In the genomic region with DNA sequence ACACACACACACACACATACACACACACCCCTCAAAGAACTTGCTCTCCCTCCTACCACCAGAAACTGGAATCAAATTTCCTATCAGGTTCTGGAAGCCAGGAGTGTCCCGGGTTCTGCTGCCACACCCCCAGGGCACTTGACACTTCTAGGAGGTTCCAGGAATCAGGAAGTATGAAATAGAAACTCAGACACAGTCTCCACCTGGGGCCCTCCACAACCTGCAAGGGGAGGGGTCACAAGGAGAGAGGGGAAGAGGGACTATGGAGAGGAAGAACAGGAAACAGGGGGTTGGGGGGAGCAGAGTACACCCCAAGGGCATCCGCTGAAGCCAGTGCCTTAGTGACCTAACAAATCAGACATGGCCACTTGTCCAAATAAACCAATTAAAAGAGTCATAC, we compare ENCODE assay signal across 23 mouse cellular contexts. TPM values are rescaled to one million over a fixed set of nuclear protein-coding genes. Genes with fewer than 3 reads are reported as not detected.
A peak's percentile ranks its signal among the peaks of the same experiment; 100 is the strongest.
DNase-seq lines count a peak whose midpoint lies in the region; ATAC-seq and TF ChIP-seq lines count a peak whose summit lies in the region.
"Had no signal": no experiment of that assay in that cellular context is flagged by ENCODE, and none has a peak within 500 bp of the region (broad histone marks: within the 10 kb centered on the region; RNA-seq: fewer than 3 reads in every experiment).

No protein-coding gene starts in this region.

- 56% methylated on average over 2 of the region's 2 CpGs for WGBS in heart, embryonic 12.5 days
- 54% methylated on average over 2 of the region's 2 CpGs for WGBS in lung, adult 2 months

- no peak overlapping the region for H3K4me3 ChIP-seq in heart, embryonic 12.5 days
- H3K4me3 ChIP-seq in lung, adult 2 months (replicated peaks; ENCODE audit: extremely low read depth, low read depth, low read length), result no peak overlapping the region
- H3K4me3 ChIP-seq: embryonic facial prominence, embryonic 12.5 days; heart, embryonic 15.5 days; hindbrain, embryonic 10.5 days had no signal

- intact Hi-C loops in left cerebral cortex, postnatal 4 days (cut with DNase I), result no loop called here

- peaks cover 24% of the 10 kb centered on the region for H3K4me1 ChIP-seq in heart, embryonic 12.5 days (replicated peaks)
- no peaks in the 10 kb centered on the region for H3K4me1 ChIP-seq in lung, adult 2 months (ENCODE audit: control insufficient read depth, insufficient read depth, low read length)

- H3K36me3 ChIP-seq in heart, embryonic 12.5 days, result no peaks in the 10 kb centered on the region
- H3K36me3 ChIP-seq: embryonic facial prominence, embryonic 12.5 days; heart, embryonic 15.5 days; hindbrain, embryonic 10.5 days had no signal

- H3K27ac ChIP-seq in heart, embryonic 12.5 days (ENCODE audit: poor library complexity, severe bottlenecking), result no peak overlapping the region
- H3K27ac ChIP-seq: heart, embryonic 15.5 days; hindbrain, embryonic 10.5 days; hindbrain, embryonic 14.5 days had no signal

- H3K9me3 ChIP-seq in heart, embryonic 12.5 days (replicated peaks), result no peaks in the 10 kb centered on the region
- H3K9me3 ChIP-seq: embryonic facial prominence, embryonic 12.5 days; heart, embryonic 15.5 days; hindbrain, embryonic 10.5 days had no signal

- no peak for TF ChIP-seq CTCF in lung, adult 2 months (IDR thresholded peaks at IDR 0.05; ENCODE audit: insufficient read depth, low read length)

- peak; percentile 53 for DNase-seq in heart, adult 11 months
- DNase-seq in lung, postnatal 36 days, result peak; percentile 30
- DNase-seq in lung, adult 2 months, result no peak
- DNase-seq in urinary bladder, postnatal 10 days (ENCODE audit: low spot score), result no peak
- DNase-seq in left cerebral cortex, postnatal 4 days, result no peak
- DNase-seq: adrenal gland, postnatal 14 days; cerebellum, adult 18-20 months; cerebellum, adult 9-11 months; cerebellum, postnatal 36 days; gastrocnemius, postnatal 10 days had no signal

- no peak for TF ChIP-seq POLR2A in lung, adult 2 months (IDR thresholded peaks at IDR 0.05; ENCODE audit: borderline replicate concordance, extremely low read depth, low read depth, low read length)

- H3K4me2 ChIP-seq in heart, embryonic 12.5 days, result no peak overlapping the region
- H3K4me2 ChIP-seq: embryonic facial prominence, embryonic 12.5 days; heart, embryonic 15.5 days; hindbrain, embryonic 14.5 days had no signal

- no peaks in the 10 kb centered on the region for H3K27me3 ChIP-seq in heart, embryonic 12.5 days (replicated peaks)
- H3K27me3 ChIP-seq: embryonic facial prominence, embryonic 12.5 days; heart, embryonic 15.5 days had no signal

- no peak for ATAC-seq in heart, embryonic 12.5 days (ENCODE audit: insufficient number of reproducible peaks, low FRiP score)
- ATAC-seq in megakaryocyte, adult 5-6 weeks (ENCODE audit: poor library complexity, severe bottlenecking), result 0 out of 2 replicates have a peak, but pooled peaks have one; percentile 34
- ATAC-seq: forebrain, embryonic 16.5 days had no signal

- no peak overlapping the region for H3K9ac ChIP-seq in heart, embryonic 12.5 days
- H3K9ac ChIP-seq: embryonic facial prominence, embryonic 12.5 days; heart, embryonic 15.5 days; hindbrain, embryonic 14.5 days had no signal

RNA-seq across cellular contexts. Expression of a gene that starts 13.0 kb away (rescaled TPM):
- polyA plus RNA-seq in heart, embryonic 12.5 days (2016; fragmentation: Nextera tagmentation; extraction: Ambion mirVana), result not detected in 2 replicates
- 0.43 and 1.5 TPM in 2 replicates for polyA plus RNA-seq in lung, adult 2 months (2012; rRNA removed)
- 0.20 and 0.87 TPM in 2 replicates for total RNA-seq in megakaryocyte, adult 5-6 weeks (2015)
- 0.18 TPM in 1 of 2 replicates, not detected in the other for total RNA-seq in megakaryocyte, adult 5-6 weeks (2017)
- not detected for total RNA-seq in left cerebral cortex, postnatal 4 days (2021)
- total RNA-seq: adrenal gland, postnatal 14 days; gastrocnemius, postnatal 10 days; heart, postnatal 25 days; MEL had no signal
- polyA plus RNA-seq: C2C12; embryonic facial prominence, embryonic 12.5 days; forebrain, embryonic 11.5 days; forebrain, embryonic 16.5 days; frontal cortex, adult 2 months; gonadal fat pad, adult 2 months; heart, embryonic 15.5 days; hindbrain, embryonic 10.5 days; hindbrain, embryonic 14.5 days had no signal

RNA-seq across cellular contexts. Expression of a gene that starts 27.7 kb away (rescaled TPM):
- 0.08 and 0.11 TPM in 2 replicates for polyA plus RNA-seq in heart, embryonic 12.5 days (2016; fragmentation: Nextera tagmentation; extraction: Ambion mirVana)
- polyA plus RNA-seq in lung, adult 2 months (2012; rRNA removed), result 3.2 and 6.4 TPM in 2 replicates
- total RNA-seq in megakaryocyte, adult 5-6 weeks (2015), result 63.7 and 72.6 TPM in 2 replicates
- total RNA-seq in megakaryocyte, adult 5-6 weeks (2017), result 77.3 and 107 TPM in 2 replicates
- under 1 TPM in 1 of 2 experiments, not detected in 1; 0.12 TPM for total RNA-seq in left cerebral cortex, postnatal 4 days (2021)

RNA-seq across cellular contexts. Expression of a gene that starts 54.4 kb away (rescaled TPM):
- 478 and 484 TPM in 2 replicates for polyA plus RNA-seq in heart, embryonic 12.5 days (2016; fragmentation: Nextera tagmentation; extraction: Ambion mirVana)
- 177 and 180 TPM in 2 replicates for polyA plus RNA-seq in lung, adult 2 months (2012; rRNA removed)
- 1,564 and 1,782 TPM in 2 replicates for total RNA-seq in megakaryocyte, adult 5-6 weeks (2015)
- 803 and 834 TPM in 2 replicates for total RNA-seq in megakaryocyte, adult 5-6 weeks (2017)
- 100 to 1,000 TPM; 333 to 372 TPM for total RNA-seq in left cerebral cortex, postnatal 4 days (2021)

RNA-seq across cellular contexts. Expression of a gene that starts 56.1 kb away (rescaled TPM):
- 0.28 and 0.36 TPM in 2 replicates for polyA plus RNA-seq in heart, embryonic 12.5 days (2016; fragmentation: Nextera tagmentation; extraction: Ambion mirVana)
- polyA plus RNA-seq in lung, adult 2 months (2012; rRNA removed), result 1.4 and 1.6 TPM in 2 replicates
- 0.25 and 0.38 TPM in 2 replicates for total RNA-seq in megakaryocyte, adult 5-6 weeks (2015)
- 1.1 and 2.5 TPM in 2 replicates for total RNA-seq in megakaryocyte, adult 5-6 weeks (2017)
- under 1 TPM in 1 of 2 experiments, not detected in 1; 0.20 TPM for total RNA-seq in left cerebral cortex, postnatal 4 days (2021)

RNA-seq across cellular contexts. Expression of a gene that starts 57.2 kb away (rescaled TPM):
- 111 and 115 TPM in 2 replicates for polyA plus RNA-seq in heart, embryonic 12.5 days (2016; fragmentation: Nextera tagmentation; extraction: Ambion mirVana)
- polyA plus RNA-seq in lung, adult 2 months (2012; rRNA removed), result 781 and 1,078 TPM in 2 replicates
- 4.9 and 5.5 TPM in 2 replicates for total RNA-seq in megakaryocyte, adult 5-6 weeks (2015)
- total RNA-seq in megakaryocyte, adult 5-6 weeks (2017), result 2.9 and 3.2 TPM in 2 replicates
- total RNA-seq in left cerebral cortex, postnatal 4 days (2021), result 10 to 100 TPM; 19.6 to 21.4 TPM
- total RNA-seq: MEL had no signal

Comparison
In these comparisons a context has a peak if more than half of its experiments do, and no peak if none do; other contexts are left out.
1. DNase-seq: peak in heart, adult 11 months (single experiment) and lung, postnatal 36 days (single experiment); none in lung, adult 2 months (single experiment), urinary bladder, postnatal 10 days (single experiment) and left cerebral cortex, postnatal 4 days (single experiment).
2. RNA of a gene that starts 27.7 kb away (total RNA-seq): 63.7 to 107 TPM in megakaryocyte, adult 5-6 weeks; 0.12 TPM in left cerebral cortex, postnatal 4 days; every median in the first group is over 10 times any median in the second.